Mouse (Mus musculus) ovary, adult 18-20 months (tissue): ENCODE results near the gene Ccdc137.
"Not testable (repeated sequence)": the region's sequence is repeated elsewhere in the genome, so short reads cannot be mapped to it uniquely, and the experiment has no call there.

ENCODE experiments used
- DNase-seq: peaks from one replicate; pipeline ENCODE4 v3.0.0; 2022; ENCODE audit warnings: low spot score, mixed read lengths

Gene Ccdc137

DNA sequence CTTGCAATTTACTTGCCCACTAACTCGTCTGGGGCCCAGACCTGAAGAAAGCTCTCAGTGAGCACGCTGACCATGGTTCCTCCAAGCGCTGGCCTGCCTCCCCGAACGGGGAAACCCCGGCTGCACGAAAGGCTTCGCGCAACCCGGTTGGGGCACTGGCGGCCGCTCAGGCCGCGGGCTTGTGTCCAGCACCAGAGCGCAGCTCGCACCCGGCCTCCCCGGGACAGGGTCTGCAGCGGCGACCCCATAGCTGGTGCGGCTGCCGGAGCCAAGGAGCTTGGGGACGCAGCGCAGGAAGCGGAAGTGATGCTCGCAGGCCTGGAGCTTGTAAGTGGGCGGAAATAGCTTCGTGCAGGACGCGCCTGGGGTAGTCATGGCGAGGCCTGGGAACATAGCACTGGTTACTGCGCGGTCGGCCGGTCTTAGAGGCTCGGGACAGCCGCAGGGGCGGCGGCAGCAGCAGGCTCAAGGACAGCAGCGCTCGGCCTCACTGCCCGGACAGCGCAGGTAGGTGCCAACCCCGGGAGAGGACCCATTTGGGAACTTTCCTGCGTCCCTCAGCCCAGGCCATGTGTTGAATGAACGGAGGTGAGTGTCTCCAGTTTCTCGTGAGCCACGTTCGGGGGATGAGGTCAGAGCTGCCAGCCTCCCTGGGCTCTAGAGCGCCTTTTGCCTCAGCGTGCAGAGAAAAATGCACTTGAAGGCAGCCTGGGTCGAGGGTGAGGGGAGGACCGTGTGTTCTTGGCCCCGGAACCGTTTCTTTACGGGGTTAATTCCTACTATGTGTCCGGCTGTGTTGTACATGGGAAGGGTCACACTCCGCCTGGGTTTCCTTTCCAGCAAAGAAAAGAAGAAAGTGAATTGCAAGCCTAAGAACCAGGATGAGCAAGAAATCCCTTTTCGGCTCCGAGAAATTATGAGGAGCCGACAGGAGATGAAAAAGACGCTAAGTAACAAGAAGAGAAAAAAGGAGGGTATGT, at the start of gene Ccdc137, which contains the start of gene Oxld1:
TSS of gene Ccdc137 (plus strand) at position 344 of the 980 bp plus-strand sequence.
TSS of gene Oxld1 (minus strand) at position 297 of the 980 bp plus-strand sequence.
- peak; percentile 51 for DNase-seq

DNA sequence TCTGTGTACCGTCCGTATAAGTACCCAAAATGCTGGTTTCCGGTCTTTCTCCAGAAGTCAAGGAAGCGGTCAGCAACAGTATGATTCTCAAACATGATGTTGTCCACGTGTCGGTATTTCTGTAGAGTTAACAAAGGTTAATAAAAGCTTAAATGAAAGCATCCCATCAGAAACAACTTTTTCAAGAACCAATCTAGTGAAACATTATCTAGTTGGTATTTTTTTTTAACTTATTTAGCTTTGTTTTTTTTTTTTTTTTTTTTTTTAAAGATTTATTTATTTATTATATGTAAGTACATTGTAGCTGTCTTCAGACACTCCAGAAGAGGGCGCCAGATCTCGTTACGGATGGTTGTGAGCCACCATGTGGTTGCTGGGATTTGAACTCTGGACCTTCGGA, 44.3 kb upstream of the Ccdc137 start:
- DNase-seq = not testable (repeated sequence)

DNA sequence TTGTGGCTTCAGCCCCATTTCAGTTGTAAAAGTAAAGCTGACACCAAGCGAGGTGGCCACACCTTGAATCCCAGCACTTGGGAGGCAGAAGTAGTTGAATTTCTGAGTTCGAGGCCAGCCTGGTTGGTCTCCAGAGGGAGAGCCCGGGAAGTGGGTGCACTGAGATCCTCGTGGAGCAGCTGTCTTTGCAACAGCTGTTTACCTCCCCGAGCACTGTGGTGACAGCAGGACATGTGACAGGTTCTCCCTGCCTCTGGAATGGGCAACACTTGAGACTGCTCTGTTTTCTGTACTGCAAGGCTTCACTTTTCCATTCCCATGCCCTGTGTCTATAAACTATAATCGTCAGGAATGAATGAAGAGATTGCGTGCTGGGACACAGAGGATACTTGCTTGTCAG, 40.1 kb upstream of the Ccdc137 start:
- DNase-seq = no peak

DNA sequence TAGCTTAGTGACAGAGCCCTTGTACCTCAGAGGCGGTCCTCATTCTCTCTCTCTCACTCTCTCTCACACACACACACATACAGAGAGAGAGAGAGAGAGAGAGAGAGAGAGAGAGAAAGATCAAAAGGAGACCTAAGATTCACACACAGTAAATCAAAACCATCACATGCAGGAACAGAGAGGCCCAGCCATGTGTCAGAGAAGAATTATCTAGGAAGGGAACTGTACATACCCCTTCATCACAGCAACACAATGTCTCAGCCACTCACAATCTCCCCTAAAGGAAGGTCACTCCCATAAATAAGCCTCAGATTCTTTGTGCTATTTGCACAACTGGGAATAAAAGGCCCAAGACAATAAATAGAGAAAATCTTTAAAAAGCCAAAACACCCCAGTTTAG, 39.3 kb upstream of the Ccdc137 start:
- no peak for DNase-seq

DNA sequence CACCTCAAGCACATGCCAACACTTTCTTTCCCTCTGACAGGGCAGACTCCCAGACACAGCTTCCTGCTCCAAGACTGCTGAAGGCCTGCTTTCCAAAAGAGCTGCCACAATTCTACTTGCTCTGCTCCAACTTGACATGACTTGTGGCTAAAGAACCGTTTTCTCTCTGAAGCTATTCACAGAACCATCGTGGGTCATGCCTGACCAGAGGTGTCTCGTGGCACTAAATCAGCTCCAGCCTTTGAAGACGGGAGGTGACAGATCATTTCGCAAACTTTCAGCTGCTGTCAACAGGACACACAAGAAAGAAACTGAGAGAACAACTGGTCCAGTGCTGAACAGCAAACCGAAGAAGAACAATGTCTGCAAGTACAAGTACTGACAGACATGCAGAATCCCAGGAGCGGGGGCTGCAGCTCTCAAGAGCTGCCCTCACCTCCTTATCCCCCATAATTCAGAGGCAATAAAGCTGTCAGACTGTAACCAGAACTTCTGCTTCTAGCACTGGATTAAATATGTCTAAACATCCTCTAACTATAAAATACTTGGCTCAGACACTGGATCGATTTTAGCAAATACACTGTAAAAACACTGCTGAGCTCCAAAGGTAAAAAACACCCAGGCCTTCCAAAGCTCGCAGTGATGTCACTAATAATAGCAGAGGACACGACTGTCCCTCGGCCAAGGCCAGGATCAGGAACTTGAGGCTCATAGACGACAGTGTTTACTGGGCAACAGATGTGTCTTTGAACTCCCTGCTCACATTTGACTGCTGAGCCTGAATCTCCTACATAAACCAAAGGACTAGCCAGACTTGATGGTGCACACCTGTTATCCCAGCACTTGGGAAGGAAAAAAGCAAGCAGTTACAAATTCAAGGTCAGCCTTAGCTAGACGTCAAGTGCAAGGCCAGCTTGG, 35.0 kb upstream of the Ccdc137 start:
- DNase-seq = no peak

DNA sequence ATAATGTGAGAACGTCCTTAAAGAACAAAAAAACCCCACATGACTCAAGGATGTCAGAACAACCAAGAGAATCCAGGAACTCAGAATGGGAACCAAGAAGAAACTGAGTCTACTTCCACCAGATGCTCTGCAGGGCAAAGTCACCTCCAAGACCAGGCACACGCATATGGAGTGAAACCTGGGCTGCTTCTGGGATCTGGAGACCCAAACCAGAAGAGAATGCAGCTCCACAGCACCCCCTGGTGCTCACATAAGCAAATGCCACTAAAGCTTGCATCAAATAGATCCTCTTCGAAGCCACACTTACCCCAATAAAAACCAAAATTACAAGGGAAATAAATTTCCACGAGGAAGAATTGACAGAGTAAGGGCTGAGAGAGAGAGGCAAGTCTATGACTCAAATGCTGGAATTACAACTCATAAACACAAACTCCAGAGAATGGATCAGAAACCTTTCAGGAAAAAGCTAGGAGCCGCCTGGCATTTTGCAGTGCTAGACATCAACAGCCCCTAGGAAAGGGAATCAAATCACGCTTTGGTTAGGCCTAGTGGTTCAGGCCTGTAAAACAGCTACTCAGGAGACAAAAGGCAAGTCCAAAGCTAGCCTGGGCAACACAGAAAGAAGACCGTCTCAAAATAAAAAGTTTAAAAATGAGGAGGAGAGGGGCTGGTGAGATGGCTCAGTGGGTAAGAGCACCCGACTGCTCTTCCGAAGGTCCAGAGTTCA, 34.2 kb upstream of the Ccdc137 start:
- peak; percentile 47 for DNase-seq

DNA sequence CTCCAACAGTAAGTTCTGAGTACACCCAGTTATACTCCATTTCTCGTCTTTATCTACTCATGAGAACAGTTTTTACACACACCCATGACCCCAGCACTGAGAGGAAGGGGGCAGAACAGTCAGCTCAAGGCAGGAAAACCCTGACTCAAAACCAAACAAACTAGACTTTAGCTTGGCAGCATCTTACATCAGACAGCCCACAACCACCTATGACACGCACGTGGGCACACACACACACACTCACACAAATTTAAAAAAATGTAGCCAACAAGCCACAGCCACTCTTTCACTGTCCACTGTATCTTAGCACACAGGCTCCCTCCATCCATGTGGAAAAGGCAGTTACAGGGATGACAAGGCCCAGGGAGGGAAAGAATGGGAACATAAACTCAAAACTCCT, 31.2 kb upstream of the Ccdc137 start:
- DNase-seq = no peak

DNA sequence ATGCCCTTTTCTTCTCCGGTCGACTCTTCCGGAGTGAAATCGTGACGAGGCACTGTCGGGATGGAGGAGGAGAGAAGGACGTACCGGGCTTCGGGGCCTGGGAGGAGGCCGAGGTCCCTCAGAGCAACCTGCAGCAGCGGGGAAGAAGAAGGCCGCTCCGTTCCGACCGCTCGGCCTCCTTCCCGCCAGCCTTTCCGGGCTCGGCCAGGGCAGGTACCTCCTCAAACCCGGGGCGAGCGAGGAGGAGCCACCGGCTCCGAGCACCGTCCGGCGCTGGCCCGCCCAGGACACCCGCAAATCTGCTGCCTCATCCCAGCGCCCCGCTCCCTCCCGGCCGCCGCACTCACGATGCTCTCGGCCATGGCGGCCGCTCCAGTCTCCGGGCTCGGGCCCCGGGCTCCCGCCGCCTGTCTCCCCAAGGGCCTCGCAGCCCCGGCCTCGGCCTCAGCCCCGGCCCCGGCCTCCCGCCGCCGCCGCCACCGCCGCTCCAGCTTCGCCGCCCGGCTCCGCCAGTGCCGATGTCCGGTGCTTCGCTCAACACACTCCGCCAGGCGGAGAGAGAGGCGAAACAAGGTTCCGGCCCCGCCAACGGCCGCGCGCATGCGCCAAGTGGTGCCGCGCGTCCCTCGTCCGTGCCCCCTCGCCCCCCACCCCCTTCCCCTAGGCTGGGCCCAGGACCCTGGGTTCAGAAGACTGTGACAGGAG, 20.6 kb upstream of the Ccdc137 start, which contains the start of gene Nploc4:
TSS of gene Nploc4 (minus strand) at position 557 of the 705 bp plus-strand sequence.
- peak; percentile 75 for DNase-seq

DNA sequence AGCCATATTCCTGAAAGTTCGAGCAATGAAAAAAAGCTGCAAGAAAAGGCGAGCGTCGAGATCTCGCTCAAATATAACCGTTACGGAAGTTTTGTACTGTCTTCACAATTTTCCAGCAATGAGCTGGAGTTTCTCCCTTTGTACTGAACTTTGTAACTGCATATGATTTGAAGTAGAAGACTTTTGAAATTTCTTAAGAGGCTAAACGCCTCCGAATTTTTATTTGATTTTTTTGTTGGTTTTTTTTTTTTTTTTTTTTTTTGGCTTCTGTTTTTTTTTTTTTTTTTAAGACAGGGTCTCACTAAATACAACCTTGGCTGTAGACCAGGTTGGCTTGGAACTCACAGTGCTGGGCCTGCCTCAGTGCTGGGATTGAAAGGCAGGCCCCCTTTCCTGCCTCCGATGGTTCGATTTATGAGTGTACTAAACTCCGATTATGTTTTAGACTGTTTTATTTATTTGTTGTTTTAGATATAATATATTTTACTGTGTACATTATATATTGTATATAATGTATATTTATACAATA, 20.0 kb upstream of the Ccdc137 start:
- no peak for DNase-seq

DNA sequence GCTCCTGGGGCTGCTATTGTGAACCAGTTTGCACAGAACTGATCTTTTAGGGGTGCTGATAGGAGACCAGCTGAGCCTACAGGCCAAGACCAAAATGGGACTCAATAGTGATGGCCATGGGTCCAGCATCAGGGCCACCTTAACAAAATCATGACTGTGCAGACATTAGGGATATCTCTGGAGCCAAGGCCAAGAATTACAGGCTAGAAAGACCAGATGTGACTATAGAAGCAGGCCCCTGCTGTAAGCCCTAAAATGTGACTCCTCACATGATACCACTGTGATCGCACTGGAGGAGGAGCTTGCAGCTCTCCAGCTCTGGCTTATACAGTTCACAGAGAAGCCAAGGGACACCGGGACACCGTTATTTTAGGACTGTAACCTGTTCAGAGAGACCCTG, 15.6 kb upstream of the Ccdc137 start, which contains the start of gene Tspan10:
TSS of gene Tspan10 (plus strand) at position 301 of the 400 bp plus-strand sequence.
- DNase-seq = no peak

DNA sequence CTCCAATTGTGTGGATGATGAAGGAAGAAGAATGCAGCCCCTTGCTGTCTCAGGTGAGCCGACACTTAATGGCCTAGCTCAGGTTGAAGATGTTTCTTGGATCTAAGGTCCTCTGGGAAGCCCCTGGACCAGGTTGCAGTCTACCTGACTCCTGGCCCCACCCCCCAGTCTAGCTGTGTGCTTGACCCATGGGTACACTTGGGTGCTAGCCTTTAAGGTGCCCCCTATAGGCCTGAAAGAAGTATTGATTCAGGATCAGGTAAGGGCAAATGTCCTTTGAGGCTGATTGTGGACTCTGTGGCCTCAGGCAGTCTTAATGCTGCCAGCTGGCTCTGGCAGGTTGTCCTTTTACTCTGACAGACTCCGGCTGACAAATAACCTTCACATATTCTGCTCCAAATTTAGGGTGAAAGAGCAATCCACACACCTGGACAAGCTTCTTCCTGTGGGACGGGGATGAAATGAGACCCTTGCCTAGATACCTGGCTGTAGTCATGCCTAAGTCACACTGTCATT, 15.1 kb upstream of the Ccdc137 start:
- no peak for DNase-seq

DNA sequence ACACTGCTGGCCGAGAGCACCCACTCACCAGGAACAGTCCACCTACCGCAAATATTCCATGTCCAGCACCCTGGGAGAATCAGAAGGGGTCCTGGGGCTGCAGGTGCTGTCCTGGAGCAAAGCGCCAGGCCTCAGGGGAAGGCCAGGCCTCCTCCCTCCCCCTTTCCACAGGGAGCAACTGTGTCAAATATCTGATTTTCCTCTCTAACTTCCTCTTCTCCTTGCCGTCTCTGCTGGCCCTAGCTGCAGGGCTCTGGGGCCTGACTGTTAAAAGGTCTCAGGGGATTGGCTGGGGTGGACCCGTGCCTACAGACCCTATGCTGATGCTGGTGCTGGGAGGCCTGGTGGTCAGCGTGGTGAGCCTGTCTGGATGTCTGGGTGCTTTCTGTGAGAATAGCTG, 13.8 kb upstream of the Ccdc137 start:
- DNase-seq = no peak

DNA sequence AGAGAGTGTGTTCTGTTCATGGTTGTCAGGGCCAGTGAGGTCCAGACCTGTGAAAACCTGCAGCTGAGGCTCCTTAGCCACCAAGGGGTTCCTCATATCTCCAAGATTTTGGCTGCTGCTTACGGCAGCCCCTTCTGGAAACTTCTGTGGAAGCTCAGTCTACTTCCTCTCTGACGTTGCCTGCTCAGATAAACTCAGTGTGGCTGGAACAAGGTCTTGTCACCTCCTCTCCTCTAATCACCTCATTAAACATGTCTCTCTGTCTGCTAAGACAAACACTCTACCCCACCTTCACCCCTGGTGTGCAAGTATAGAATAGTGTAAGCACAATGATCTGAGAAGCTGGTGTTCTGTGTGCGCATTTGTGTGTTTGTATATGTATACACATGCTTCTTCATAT, 12.4 kb upstream of the Ccdc137 start:
- no peak for DNase-seq

DNA sequence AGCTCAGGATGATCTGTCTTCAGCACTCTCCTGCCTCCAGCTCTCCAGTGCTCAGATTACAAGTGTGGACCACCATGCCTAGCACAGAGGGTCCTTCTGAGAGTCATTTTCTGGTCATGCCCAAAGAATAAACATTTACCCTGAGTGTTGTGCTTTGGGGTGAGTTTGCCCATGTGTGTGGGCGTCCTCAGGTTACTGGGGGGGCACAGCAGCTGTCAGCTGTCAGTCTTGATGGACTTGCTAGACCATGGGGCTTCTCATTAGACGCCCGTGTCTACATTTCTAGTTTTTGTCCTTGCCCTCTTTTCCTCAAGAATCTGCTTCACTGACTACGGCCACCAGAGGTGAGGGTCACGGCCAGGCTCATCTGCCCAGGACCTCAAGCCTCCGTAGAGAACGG, 10.7 kb upstream of the Ccdc137 start:
- DNase-seq = no peak

DNA sequence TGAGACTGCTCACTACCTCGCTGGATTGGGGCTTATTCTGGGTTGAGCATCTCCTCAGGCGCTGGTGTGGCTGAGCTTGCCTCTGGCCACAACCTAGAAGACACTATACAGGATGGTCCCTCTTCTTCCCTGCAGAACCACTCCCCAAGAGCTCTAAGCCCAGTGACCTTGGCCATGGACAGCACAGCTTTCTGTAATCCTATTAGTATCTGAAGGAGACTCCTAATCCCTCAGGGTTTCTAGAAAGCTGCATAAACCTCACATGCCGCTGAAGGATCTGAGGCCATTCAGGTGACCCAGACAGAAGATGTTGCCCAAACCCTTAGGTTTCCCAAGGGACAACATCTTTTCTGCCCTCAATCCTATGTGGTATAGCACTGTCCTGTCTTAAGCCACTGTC, 5.7 kb upstream of the Ccdc137 start:
- DNase-seq = no peak

DNA sequence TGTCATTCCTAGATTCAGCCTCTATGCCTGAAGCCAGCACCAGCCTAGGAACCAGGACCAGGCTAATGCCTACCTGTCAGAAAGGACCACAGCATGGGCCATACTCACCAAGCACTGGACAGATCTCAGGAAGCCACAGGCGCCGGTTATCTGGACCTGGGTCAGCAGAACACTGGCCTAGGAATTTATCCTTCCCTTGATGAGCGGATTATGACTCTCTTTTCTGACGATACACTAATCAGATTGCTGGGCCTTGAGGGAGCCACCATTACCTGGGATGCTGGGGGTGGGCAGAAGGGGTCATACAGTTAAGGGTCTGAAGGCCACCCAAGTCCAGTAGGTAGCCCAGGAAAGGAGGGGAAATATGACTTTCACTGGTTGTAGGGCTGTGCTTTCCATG, 4.6 kb upstream of the Ccdc137 start, which contains the start of gene Pde6g:
TSS of gene Pde6g (minus strand) at position 195 of the 400 bp plus-strand sequence.
- DNase-seq = no peak

DNA sequence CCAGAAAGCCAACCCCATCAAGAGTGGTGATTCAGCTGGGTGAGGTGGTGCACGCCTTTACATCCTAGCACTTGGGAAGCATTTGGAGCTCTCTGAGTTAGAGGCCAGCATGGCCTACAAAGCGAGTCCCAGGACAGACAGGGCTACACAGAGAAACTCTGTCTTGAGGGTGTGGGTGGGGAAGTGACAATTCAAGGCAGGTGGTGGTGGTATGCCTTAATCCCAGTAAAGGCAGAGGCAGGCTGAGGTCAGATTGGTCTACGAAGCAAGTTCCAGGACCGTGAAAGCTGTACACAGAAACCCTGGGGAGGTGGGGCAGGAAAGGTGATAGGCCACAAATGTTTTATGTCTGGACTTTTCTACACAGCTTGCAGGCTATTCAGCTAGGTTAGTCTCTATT, 3.0 kb upstream of the Ccdc137 start:
- no peak for DNase-seq

DNA sequence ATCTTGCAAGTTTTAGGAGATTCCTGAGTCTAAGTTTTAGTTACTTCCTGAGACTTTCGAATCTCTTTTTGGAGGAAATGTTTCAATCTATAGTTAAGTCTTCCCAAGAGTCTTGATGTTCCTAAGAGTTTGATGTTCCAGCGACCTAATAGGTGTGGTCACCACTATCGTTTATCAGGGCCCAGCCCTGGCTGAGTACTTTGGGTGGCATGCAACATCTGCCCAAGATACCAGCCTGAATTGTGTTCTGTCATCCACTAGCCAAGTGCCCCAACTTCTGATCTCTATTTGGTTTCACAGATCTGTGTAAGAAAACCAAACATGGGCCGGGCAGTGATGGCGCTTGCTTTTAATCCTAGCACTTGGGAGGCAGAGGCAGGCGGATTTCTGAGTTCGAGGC, 2.5 kb upstream of the Ccdc137 start:
- DNase-seq = no peak

DNA sequence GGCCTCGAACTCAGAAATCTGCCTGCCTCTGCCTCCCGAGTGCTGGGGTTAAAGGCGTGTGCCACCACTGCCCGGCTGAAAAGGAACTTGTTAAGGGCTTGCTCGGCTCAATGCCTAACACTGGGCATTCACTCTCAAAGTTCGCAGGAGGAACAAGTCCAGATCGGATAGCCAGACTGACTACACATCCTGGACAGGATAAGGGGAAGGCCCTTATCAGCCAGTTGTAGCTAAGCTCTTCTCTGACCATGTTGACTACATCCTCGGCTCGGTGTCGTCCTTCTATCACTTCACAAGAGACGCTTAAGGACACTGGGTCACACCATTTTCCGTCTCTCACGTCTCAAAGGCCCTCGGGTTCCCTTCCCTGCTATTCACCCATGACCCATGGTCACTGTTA, 545 bp upstream of the Ccdc137 start:
- DNase-seq = no peak

DNA sequence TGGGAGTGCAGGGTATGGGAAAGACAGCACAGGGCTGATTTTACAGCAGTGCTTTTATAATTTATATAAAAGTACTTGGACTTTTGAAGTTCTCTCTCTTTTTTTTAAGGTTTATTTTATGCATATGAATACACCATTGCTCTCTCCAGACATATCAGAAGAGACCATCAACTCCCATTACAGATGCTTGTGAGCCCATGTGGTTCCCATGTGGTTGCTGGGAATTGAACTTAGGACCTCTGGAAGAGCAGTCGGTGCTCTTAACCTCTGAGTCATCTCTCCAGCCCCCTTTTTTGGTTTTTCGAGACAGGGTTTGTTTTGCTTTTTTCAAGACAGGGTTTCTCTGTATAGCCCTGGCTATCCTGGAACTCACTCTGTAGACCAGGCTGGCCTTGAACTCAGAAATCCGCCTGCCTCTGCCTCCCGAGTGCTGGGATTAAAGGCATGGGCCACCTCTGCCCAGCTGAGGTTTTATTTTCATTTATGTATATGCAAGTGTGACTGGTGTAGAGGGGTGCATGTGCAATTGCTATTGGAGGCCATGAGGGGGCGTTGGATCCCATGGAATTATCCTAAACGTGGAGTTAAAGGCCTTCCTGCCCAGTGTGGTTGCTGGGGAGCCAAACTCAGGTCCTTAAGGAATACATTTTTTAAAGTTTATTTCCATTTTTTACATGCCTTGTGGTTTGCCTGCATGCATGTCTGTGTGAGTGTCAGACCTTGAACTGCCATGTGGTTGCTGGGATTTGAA, 1.1 kb downstream of the Ccdc137 start:
- no peak for DNase-seq
